Mouse (Mus musculus) heart, embryonic 12.5 days (tissue): ENCODE results near the gene Arl2bp. TPM values are rescaled to one million over a fixed set of nuclear protein-coding genes. Genes with fewer than 3 reads are reported as not detected.

Experiments used
- ATAC-seq: fragments of 200-750 bp; cut with Nextera tagmentation; 2 replicates; pipeline ENCODE4 v1.8.0; 2017; ENCODE audit warnings: moderate TSS enrichment, moderate library complexity; ENCODE audit not compliant: insufficient number of reproducible peaks, low FRiP score
- H3K27ac ChIP-seq: fragments of 300-500 bp; sonication (generic); 2 replicates; pipeline ENCODE4 v1.5.1; 2016; ENCODE audit warnings: mild to moderate bottlenecking, moderate library complexity; ENCODE audit not compliant: poor library complexity, severe bottlenecking
- H3K27me3 ChIP-seq: fragments of 300-500 bp; sonication (generic); replicated peaks from 2 replicates; pipeline ENCODE4 v1.6.1; 2016; ENCODE audit warnings: mild to moderate bottlenecking, moderate library complexity
- H3K36me3 ChIP-seq: fragments of 300-500 bp; sonication (generic); 2 replicates; pipeline ENCODE4 v1.6.1; 2016; ENCODE audit warnings: mild to moderate bottlenecking, moderate library complexity
- H3K4me1 ChIP-seq: fragments of 300-500 bp; sonication (generic); replicated peaks from 2 replicates; pipeline ENCODE4 v1.6.1; 2016; ENCODE audit warnings: mild to moderate bottlenecking
- H3K4me2 ChIP-seq: fragments of 300-500 bp; sonication (generic); 2 replicates; pipeline ENCODE4 v1.6.1; 2016; ENCODE audit warnings: mild to moderate bottlenecking, moderate library complexity
- H3K4me3 ChIP-seq: fragments of 300-500 bp; sonication (generic); 2 replicates; pipeline ENCODE4 v1.5.1; 2016; ENCODE audit warnings: mild to moderate bottlenecking
- H3K9ac ChIP-seq: fragments of 300-500 bp; sonication (generic); 2 replicates; pipeline ENCODE4 v1.6.1; 2016; ENCODE audit warnings: mild to moderate bottlenecking, moderate library complexity
- H3K9me3 ChIP-seq: fragments of 300-500 bp; sonication (generic); replicated peaks from 2 replicates; pipeline ENCODE4 v1.6.1; 2016; ENCODE audit warnings: mild to moderate bottlenecking, moderate library complexity
- WGBS: fragments of 180-500 bp; shearing (Covaris S2); methylation state at CpG from one replicate; pipeline ENCODE4 v1.1.7; 2016; 5-methylcytosine and 5-hydroxymethylcytosine counted together
- polyA plus RNA-seq: library from polyadenylated mRNA; unstranded; fragments of >200 nt; fragmentation: Nextera tagmentation; extraction: Ambion mirVana; gene quantifications from 2 replicates; pipeline ENCODE4 v1.2.1, GENCODE M21; 2016

The Arl2bp gene
- polyA plus RNA-seq, 1 experiment from 2014 or later = 129 TPM

DNA sequence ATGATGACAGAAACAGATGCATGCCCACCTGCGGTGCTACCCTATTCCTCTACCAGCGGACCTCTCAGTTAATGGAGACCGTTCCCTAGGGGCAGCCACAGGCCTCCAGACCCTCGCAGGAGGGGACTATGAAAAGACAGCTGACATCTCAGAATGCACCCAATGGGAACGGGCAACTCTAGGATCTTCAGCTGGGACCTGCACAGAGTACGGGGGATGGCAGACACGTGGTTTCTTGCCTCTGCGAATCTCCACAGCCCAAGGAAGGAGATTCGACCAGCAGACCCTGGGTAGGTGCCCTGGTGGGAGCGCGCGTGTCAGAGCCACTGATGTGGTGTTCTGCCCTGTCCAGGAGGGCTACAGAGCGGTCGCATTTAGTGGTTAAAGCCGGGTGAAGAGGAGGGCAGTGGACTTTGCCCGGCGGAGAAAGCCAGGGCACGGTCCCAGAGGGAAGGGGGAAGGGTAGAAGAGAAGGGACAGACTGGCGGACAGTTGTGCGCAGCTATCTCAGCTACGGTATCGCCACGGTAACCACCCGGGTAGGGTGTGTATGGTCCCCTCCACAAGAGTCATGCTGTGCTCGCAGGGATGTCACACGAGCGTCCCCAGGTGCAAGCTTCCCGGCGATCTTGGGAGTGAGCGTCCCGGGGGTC is 29.1 kb downstream of the Arl2bp start:
- H3K36me3 ChIP-seq = no peaks in the 10 kb centered on the region
- H3K9ac ChIP-seq = no peak overlapping the region
- H3K4me1 ChIP-seq = peaks cover 15% of the 10 kb centered on the region; the same call in 1 of the 2 replicates
- H3K27ac ChIP-seq = no peak overlapping the region
- under 1% methylated on average over 31 of the region's 31 CpGs for WGBS
- peaks cover 84% of the 10 kb centered on the region for H3K27me3 ChIP-seq
- H3K4me3 ChIP-seq = peak overlapping the region; percentile 47
- ATAC-seq = peak; percentile 33
- peak overlapping the region; percentile 71 for H3K4me2 ChIP-seq
- no peaks in the 10 kb centered on the region for H3K9me3 ChIP-seq

DNA sequence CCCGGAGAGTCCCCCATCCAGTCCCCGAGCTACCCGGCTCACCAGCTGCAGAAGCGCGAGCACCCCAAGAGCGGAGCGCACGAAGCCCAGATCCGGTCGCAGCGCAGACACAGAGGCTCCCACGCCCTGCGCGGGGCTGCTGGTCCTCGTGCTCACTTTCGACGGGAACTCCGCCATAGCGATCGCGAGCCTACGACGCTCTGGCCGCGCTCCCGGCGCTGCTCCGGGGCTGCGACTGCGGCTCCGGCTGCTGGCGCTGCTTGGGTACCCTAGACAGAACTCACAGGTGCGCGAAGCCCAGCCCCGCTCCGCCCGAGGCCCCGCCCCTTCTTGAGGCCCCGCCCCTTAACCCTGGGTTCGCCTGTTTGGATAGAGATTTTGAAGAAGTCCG is 29.6 kb downstream of the Arl2bp start, which contains the start of gene Pllp:
Gene Pllp (minus strand): TSS at position 285 of the 391 bp plus-strand sequence.
- WGBS = under 1% methylated on average over 41 of the region's 41 CpGs
- peak; percentile 72 for ATAC-seq
- H3K4me2 ChIP-seq = peak within 1 kb of the TSS; percentile 71
- peak within 1 kb of the TSS; percentile 47 for H3K4me3 ChIP-seq
- no peak within 1 kb of the TSS for H3K27ac ChIP-seq
- H3K27me3 ChIP-seq = peaks cover 79% of the 10 kb centered on the region
- H3K9me3 ChIP-seq = no peaks in the 10 kb centered on the region
- H3K36me3 ChIP-seq = no peaks in the 10 kb centered on the region
- no peak within 1 kb of the TSS for H3K9ac ChIP-seq
- peaks cover 15% of the 10 kb centered on the region; the same call in 1 of the 2 replicates for H3K4me1 ChIP-seq

DNA sequence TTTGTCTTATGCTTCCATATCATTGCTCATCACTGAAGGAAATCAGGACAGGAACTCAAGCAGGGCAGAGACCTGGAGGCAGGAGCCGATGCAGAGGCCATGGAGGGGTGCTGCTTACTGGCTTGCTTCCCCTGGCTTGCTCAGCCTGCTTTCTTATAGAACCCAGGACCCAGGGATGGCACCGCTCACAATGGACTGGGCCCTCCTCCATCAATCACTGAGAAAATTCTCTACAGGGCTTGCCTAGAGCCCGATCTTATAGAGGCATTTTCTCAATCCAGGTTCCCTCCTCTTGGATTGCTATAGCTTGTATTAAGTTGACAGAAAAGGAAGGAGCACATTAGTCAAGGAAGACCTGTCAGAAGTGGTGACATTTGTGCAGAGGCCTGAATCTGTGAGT is 30.2 kb downstream of the Arl2bp start:
- 0 out of 2 replicates have a peak overlapping the region, but pooled peaks have one; percentile 71 for H3K4me2 ChIP-seq

DNA sequence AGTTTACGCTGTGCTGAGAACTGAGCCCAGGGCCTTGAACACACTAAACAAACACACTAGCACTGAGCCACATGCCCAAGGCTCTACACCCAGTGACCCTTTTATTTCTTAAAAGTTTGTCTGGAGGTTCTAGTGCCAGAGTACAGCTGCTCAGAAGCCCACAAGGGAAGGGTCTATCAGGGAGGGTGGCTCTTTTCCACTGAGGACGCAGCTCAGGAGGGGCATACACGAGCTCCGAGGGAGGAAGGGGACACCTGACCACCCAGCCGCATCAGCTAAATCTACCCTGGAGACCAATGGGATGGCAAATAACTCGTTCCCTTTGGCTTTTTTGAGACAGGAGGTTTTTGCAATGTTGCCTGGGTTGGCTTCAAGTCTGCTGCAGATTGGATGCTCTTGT is 31.6 kb downstream of the Arl2bp start:
- no peak overlapping the region for H3K4me3 ChIP-seq
- H3K27me3 ChIP-seq = peaks cover 63% of the 10 kb centered on the region
- H3K27ac ChIP-seq = no peak overlapping the region
- 73% methylated on average over 6 of the region's 6 CpGs for WGBS
- H3K4me1 ChIP-seq = peaks cover 15% of the 10 kb centered on the region; the same call in 1 of the 2 replicates
- no peak overlapping the region for H3K4me2 ChIP-seq
- no peak overlapping the region for H3K9ac ChIP-seq
- no peak for ATAC-seq
- no peaks in the 10 kb centered on the region for H3K9me3 ChIP-seq
- H3K36me3 ChIP-seq = no peaks in the 10 kb centered on the region

More for the DNA sequence above, 30.2 kb downstream of the Arl2bp start:
- Histone ChIP-seq H3K27me3 (peaks cover 76% of the 10 kb centered on the region), H3K9ac (no peak overlapping the region), H3K9me3 (no peaks in the 10 kb centered on the region), H3K4me1 (peaks cover 15% of the 10 kb centered on the region; the same call in 1 of the 2 replicates), H3K4me3 (peak overlapping the region; percentile 47), H3K36me3 (no peaks in the 10 kb centered on the region), H3K27ac (no peak overlapping the region)
- 45% methylated on average over 3 of the region's 3 CpGs for WGBS
- no peak for ATAC-seq

DNA sequence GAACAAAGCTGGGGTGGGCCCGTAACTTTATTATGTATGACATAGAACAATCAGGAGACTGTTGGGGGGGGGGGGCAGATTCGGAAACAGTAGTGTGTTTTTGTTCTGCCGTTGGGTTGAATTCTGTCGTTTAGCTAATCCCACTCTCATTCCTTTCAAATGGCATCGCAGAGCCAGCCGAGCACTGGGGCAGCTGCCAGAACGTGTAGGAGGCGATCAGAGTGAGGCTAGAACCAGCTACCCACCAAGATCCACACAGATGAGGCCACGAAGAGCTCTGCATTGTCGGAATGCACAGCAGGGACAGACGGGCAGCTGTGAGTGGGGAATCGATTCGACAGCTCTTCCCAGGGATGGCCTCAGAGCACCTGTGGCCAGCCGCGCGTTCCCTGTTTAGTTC is 33.0 kb downstream of the Arl2bp start:
- no peak for ATAC-seq
- Histone ChIP-seq H3K9ac (no peak overlapping the region), H3K27me3 (peaks cover 49% of the 10 kb centered on the region), H3K9me3 (no peaks in the 10 kb centered on the region), H3K4me2 (no peak overlapping the region), H3K36me3 (no peaks in the 10 kb centered on the region), H3K4me3 (no peak overlapping the region), H3K4me1 (peaks cover 16% of the 10 kb centered on the region; the same call in 1 of the 2 replicates), H3K27ac (no peak overlapping the region)
- 70% methylated on average over 16 of the region's 16 CpGs for WGBS

DNA sequence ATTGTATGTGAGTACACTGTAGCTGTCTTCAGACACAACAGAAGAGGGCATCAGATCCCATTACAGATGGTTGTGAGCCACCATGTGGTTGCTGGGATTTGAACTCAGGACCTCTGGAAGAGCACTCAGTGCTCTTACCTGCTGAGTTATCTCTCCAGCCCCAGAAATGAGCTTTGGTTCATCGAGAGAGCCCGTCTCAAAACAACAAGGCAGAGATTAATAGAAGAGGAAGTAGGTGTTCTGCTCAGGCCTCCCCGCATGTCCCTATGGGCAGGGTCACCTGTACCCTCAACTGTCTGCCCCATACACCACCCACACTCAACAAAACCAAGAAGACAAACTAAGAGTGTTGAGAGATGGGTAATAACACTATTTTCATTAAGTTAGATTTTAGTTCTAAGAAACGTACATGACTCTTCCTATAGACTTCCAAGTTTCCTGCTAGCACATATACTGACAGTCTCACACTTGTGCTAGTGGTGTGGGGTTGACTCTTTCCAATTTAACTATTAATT is 34.1 kb downstream of the Arl2bp start:
- H3K9me3 ChIP-seq = no peaks in the 10 kb centered on the region
- H3K9ac ChIP-seq = no peak overlapping the region
- 72% methylated on average over 4 of the region's 4 CpGs for WGBS
- no peak overlapping the region for H3K27ac ChIP-seq
- no peak for ATAC-seq
- H3K4me2 ChIP-seq = no peak overlapping the region
- no peaks in the 10 kb centered on the region for H3K36me3 ChIP-seq
- peaks cover 38% of the 10 kb centered on the region for H3K27me3 ChIP-seq
- peaks cover 20% of the 10 kb centered on the region for H3K4me1 ChIP-seq
- H3K4me3 ChIP-seq = no peak overlapping the region

DNA sequence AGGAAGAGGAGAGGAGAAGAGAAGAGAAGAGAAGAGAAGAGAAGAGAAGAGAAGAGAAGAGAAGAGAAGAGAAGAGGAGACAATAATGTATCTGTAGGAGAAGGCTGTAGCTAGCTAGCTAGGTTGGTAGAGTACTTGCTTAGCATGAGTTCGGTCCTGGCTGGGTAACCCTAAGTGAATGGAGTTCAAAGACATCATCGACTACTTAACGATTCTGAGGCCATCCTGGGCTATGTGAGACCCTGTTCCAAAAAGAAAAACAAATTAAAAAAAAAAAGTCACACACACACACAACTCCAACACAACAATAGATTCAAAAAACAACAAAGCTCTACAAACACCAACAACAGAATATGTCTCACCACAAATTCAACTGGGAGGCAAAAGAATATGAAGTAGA is 35.8 kb downstream of the Arl2bp start:
- peaks cover 21% of the 10 kb centered on the region for H3K27me3 ChIP-seq
- H3K4me2 ChIP-seq = peak overlapping the region; percentile 65
- no peaks in the 10 kb centered on the region for H3K36me3 ChIP-seq
- ATAC-seq = no peak
- H3K4me3 ChIP-seq = peak overlapping the region; percentile 52; the same call in 1 of the 2 replicates
- no peaks in the 10 kb centered on the region for H3K9me3 ChIP-seq
- 68% methylated on average over 3 of the region's 3 CpGs for WGBS
- no peak overlapping the region for H3K9ac ChIP-seq
- no peak overlapping the region for H3K27ac ChIP-seq
- H3K4me1 ChIP-seq = peaks cover 26% of the 10 kb centered on the region

DNA sequence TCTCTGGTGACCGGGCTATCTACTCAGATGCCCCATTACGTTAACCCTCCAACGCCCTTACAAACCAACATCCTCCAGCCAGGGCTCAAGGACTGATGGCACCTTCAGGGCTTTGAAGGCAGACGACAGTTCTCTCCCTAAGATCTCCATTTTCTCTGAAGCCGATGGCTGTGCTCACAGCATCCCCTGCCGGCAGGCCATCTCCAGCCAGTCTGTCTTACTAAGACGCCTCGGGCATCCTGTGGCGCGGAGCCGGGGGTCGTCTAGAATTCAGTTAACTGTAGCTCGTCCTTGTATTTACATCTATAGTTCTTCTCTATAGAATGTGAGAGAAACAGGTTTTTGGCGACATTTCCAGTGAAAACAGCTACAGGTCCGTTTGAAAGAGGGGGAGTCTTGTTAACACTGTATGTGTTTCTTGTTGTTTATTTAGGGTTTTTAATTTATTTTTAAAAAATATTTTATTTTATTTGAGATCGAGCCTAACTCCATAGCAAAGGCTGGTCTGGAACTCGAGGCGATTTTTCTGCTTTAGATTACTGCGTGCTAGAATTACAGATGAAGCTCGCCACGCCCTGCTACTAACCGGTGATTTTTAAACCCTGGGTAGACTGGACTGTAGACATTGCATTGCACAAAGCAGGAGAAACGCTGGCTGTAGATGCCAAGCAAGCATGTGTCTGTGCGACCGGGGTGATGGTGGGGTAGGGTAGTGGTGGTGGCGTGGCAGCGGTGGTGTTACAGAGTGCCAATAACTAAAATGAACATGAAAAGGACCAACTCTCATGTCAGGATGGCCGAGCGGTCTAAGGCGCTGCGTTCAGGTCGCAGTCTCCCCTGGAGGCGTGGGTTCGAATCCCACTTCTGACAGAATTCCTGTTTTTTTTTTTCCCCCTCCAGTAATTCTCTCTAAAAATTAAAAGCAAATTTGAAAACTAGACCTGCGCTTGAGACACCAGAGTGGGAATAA is 36.7 kb downstream of the Arl2bp start:
- no peaks in the 10 kb centered on the region for H3K9me3 ChIP-seq
- no peaks in the 10 kb centered on the region for H3K36me3 ChIP-seq
- H3K27ac ChIP-seq = no peak overlapping the region
- peak overlapping the region; percentile 42; the same call in 1 of the 2 replicates for H3K9ac ChIP-seq
- under 1% methylated on average over 35 of the region's 35 CpGs for WGBS
- ATAC-seq = peak; percentile 88
- peaks cover 28% of the 10 kb centered on the region for H3K4me1 ChIP-seq
- H3K4me3 ChIP-seq = peak overlapping the region; percentile 52
- H3K27me3 ChIP-seq = peaks cover 13% of the 10 kb centered on the region
- H3K4me2 ChIP-seq = peak overlapping the region; percentile 65

DNA sequence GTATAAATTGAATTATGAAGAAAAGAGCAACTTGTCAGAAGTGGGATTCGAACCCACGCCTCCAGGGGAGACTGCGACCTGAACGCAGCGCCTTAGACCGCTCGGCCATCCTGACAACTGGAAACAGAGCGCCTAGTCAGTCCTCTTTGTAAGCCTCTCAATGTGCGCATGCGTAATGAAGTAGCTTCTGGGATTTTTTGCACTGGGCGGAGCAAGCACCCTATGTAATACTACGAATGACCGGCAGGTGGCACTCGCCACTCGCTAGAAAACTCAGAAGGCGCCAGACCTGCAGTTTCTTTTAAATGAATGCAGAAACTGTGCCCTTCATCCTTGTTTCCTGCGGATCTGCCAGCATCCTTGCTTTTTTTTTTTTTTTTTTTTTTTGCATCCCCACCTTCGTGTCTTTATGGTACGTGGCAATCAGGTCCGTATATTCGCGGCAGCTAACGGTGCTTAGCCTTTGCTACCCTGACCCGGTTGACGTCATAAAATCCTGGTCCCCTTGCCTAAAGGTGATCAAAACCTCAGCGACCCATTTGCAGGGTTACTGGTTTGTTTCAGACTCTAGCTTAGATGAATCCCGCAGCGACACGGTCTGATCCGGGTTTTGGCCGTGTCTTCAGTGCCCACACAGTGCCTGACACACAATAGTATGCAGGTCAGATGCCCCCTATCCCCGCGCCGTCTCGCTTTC is 37.7 kb downstream of the Arl2bp start:
- H3K27me3 ChIP-seq = peaks cover 8% of the 10 kb centered on the region; the same call in 1 of the 2 replicates
- H3K4me1 ChIP-seq = peaks cover 28% of the 10 kb centered on the region
- H3K4me2 ChIP-seq = peak overlapping the region; percentile 87
- H3K4me3 ChIP-seq = peak overlapping the region; percentile 55
- H3K9me3 ChIP-seq = no peaks in the 10 kb centered on the region
- ATAC-seq = peak; percentile 90
- peak overlapping the region; percentile 62 for H3K9ac ChIP-seq
- no peaks in the 10 kb centered on the region for H3K36me3 ChIP-seq
- WGBS = under 1% methylated on average over 35 of the region's 35 CpGs
- no peak overlapping the region for H3K27ac ChIP-seq

DNA sequence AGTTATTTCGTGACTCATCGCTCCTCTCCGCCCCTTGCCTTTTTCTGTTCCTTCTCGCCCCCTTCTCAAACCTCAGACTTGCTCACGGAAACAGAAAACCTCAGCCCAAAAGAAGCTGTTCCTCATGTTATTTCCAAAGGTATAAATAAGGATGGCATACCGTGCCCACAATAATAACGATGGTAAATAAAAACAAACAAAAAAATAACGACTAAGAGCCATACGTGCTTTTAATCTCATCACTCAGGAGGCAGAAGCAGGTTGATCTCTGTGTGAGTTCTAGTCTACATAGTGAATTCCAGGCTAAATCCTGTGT is 38.2 kb downstream of the Arl2bp start:
- Histone ChIP-seq H3K27me3 (peaks cover 3% of the 10 kb centered on the region; the same call in 1 of the 2 replicates), H3K27ac (no peak overlapping the region), H3K4me2 (peak overlapping the region; percentile 87), H3K4me3 (peak overlapping the region; percentile 55), H3K4me1 (peaks cover 28% of the 10 kb centered on the region), H3K9me3 (no peaks in the 10 kb centered on the region), H3K9ac (peak overlapping the region; percentile 62), H3K36me3 (no peaks in the 10 kb centered on the region)
- ATAC-seq = no peak
- WGBS = 19% methylated on average over 9 of the region's 9 CpGs
